Mouse (Mus musculus): ENCODE results near the gene Tst.

- TF ChIP-seq CTCF (IDR thresholded peaks at IDR 0.05; ENCODE audit: low read depth) (no peak), EP300 (optimal IDR thresholded peaks at IDR 0.05) (no peak)
Observed at GRCm38 (mm10) chr15:78451201-78451600, 45.5 kb upstream of the Tst start.

Measured in stomach, postnatal 0 days (tissue).